Mouse (Mus musculus) lung, postnatal 36 days (tissue): ENCODE data around the gene 5730596B20Rik.

Experiments
- DNase-seq: peaks from one replicate; pipeline ENCODE4 v3.0.0; 2022; ENCODE audit warnings: mixed read lengths

The 5730596B20Rik gene

DNA sequence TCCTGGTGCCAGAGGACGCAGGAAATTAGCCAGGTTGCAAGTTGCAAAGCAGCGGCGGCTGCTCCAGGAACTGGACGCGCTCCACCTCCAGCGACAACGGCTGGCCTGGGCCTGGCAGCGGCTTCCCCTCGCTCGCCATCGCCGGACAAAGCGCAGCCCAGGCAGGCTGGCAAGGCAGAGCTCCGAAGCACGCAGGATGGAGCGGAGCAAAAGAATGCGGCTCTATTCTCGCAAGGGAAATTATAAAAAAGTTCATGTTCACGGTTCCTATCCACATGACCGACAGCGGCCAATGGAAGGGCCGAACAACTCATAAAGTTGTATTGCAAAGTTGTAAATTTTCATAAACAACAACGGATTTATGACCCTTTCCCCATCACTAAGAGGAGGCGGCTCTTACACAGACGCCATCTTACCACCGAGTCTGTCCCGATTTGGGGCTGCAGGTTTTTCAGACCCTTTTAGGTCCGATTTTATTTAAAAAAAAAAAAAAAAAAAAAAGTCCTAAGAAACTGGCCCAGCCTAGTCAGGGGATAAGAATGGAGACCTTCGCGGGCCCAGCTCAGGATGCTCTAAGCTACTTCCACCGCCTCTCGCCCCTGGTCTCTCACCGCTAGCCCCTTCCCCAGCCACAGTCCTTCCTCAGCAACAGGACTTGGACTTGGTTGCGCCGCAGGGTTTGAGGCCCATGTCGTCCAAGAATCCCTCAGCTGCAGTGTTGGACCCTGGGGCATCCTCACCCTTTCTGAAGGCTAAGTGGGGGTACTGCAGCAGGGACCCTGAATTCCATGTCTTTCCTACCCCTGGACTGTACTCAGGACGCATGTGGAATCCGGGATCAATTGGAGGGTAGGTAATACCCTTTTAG lies 36.1 kb downstream of the 5730596B20Rik start, which contains the start of the genes Hoxa3 and Gm28308:
TSS of gene Hoxa3 (minus strand) at position 218 of the 868 bp plus-strand sequence.
TSS of gene Gm28308 (minus strand) at position 221 of the 868 bp plus-strand sequence.
- DNase-seq, result peak; percentile 33

DNA sequence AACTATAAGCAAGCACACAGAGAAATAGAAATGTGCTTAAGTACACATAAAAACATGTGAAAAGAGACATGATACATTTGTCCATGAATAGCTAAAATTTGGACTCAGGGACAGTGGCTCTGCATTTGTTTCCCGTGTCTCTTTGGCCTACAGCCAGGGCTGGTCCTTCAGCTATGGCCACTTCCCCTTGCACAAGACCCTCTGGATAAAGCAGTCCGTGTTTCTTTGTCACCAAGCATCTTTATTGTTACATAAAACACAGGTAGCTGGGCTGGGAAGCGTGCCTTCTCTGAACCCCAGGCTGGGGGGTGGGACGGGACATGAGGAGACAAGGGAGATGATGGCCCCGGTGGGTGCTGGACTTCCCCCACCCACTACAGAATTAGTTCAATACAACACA lies 37.0 kb downstream of the 5730596B20Rik start:
- no peak for DNase-seq

DNA sequence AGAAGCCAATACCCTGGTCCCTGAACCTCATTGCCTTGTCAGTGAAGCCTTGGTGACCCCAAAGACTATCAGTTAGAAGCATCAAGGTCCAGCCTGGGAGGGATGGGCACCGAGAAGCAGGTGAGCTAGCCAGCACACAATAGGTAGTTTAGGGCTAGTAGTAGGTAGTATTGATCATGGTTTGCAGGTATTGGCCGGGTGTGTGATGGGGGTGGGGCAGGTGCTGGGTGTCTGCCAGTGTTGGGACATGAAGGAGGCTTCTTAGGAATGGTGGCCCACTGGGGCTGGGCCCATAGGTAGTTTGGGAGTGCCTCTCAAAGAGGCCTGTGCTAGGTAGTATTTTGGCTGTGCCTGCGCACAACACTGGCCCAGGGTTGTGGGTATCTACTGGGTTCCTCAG lies 37.8 kb downstream of the 5730596B20Rik start:
- DNase-seq, result no peak

DNA sequence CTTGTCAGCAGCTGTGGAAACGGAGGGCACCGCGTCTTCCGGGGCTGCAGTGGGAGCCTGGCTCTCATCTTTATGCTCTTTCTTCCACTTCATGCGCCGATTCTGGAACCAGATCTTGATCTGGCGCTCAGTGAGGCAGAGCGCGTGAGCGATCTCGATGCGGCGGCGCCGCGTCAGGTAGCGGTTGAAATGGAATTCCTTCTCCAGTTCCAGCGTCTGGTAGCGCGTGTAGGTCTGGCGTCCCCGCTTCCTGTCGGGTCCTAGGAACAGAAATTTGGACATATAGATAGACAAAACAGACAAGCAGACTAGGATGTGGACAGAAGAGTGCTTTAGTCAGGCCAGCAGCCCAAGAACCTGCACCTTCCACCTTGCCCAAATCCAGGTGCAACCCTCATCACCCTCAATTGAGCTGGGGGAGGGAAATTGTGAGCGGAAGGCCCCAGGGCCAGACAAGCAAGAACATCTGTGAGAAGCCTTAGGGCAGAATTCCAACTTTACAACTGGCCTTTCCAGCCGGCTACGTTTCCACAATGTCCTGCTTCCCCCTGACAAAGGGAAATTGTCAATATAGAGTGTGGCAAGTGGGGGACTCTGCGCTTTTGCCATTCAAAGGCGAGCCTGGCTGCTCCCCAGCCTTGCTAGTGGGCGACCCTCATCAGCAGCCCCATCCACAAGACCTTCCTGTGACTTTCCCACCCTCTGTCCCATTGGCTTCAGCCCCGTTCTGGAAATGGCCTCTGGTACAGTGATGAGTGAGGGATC lies 38.7 kb downstream of the 5730596B20Rik start:
- DNase-seq, result no peak

DNA sequence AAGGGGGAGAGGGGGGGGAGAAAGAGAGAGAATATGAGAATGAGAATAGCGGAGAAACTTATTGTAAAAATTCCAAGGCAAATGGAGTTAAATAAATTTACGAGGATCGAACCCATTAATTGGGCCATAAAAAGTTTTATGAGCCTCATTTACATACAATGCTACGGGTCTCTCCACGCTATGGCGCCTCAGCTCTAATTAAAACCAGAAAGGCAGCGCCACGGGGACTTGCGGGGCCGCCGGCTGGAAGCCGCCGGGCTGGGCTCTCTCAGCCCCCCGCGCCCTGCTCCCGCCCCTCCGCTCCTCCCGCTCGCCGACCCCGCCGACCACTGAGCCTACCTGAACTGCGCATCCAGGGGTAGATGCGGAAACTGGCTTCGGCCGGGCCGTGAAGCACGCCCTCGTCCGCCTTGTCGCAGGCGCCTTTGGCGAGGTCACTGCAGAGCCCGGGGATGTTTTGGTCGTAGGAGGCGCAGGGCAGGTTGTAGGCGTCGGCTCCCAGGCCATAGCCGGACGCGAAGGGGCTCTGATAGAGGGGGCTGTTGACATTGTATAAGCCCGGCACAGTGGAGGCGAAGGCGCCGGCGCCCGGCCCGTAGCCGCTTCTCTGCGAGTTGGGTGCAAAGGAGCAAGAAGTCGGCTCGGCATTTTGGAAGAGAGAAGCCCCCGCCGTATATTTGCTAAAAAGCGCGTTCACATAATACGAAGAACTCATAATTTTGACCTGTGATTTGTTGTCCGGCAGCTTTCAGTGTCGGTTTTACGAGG lies 39.6 kb downstream of the 5730596B20Rik start:
- no peak for DNase-seq

DNA sequence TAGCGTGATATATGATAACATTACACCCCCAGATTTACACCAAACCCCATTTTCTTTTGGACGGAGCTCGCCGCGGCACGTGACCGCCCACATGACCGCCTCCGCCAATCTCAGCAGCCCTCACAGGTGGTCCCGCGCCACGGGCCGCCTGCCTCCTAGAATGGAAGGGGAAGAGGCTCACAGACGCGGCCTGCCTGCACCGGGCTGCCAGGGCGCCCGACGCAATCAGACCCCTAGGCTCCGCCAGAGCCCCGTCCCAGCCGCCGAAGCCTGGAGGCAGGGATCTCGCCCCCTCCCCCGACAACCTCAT lies 40.1 kb downstream of the 5730596B20Rik start:
- DNase-seq, result peak; percentile 53

DNA sequence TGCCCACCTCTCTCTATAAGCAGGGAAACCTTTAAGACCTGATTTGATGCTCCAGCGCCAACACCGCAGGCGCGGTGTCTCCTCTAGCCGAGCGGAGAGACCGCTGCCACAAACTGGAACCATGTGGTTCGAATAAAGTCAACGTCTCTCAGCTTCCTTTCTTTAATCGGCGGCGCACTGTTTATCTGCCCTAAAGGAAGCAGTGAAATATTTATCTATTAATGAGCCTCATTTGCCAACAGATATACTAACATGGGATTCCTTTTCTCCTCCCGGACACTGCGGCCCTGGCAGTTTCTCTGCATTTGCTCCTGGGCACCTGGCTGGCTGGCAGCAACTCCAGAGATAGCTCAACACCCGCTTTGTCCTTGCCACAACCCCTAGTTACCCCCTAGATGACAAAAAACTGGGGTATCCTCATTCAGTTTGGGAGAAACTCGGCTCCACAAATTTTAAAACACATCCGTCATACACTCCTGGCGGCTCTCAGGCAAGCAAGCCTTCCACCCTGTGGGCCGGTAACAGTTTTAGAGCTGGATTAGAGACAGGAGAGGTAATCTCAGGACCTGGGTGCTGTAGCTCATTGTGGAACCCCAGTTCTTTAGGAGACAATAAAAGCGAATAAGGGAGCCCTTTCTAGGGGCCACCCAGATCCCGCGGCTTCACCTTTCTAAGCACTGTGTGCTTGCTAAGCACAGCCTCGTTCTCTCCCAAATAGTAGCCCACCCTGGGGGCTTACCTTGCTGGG lies 40.8 kb downstream of the 5730596B20Rik start:
- no peak for DNase-seq

DNA sequence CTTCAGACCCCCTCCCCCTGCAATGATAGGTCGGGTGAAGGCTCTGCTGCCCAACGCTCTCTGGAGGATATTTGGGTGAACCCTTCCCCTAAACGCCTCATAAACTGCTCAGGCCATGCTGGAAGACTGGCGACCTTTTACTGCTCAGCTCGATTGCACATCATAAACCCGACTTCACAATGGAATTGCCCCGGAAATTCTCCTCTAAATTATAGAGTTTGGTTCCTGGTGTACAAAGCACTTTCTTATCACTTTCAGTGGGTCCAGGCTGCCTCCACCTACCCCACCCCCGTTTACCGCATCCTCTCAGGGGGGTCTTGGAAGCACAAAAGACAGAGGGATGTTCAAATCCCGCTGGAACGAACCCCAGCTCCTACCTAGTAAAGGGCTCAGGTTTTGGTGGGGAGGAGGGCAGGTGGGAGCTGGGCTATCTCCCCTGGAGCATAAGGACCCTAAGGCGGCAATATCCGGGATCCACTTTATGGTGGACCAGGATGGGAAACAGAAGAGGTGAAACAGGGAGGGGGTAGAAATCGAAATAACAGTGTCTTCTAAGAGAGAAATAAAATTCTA lies 41.4 kb downstream of the 5730596B20Rik start:
- DNase-seq, result no peak

DNA sequence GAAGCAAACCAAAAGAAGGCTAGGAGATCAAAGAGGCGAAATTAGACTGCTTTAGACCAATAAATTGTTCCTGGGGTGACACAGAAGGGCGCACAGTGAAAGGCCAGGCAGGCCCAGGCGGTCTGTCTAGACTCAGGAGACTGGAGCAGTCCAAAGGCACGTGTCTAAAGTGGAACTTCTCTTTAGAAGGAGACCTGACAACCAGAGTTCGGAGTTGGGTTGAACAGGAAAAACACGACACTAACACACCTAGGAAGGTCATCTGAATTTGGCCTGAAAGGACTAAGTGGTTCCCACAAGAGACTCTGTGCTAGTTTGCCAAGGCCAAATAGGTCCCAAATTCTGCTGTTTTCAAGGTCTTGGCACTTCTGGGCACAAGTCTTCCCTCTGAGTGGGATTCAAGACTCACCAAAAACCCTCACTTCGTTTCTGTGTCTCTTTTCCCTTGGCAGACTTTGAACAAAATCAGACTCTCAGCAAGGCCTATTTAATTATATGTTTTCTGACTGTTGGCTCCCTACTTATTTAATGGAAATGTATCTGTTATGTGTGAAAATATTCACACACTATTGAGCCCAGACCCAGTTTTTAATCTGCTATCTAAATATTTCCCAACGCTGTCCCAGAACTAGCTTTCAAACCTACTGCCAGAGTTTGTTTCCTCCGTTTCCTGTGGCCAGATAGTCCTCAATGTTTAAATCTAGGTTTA lies 42.1 kb downstream of the 5730596B20Rik start:
- DNase-seq, result no peak

DNA sequence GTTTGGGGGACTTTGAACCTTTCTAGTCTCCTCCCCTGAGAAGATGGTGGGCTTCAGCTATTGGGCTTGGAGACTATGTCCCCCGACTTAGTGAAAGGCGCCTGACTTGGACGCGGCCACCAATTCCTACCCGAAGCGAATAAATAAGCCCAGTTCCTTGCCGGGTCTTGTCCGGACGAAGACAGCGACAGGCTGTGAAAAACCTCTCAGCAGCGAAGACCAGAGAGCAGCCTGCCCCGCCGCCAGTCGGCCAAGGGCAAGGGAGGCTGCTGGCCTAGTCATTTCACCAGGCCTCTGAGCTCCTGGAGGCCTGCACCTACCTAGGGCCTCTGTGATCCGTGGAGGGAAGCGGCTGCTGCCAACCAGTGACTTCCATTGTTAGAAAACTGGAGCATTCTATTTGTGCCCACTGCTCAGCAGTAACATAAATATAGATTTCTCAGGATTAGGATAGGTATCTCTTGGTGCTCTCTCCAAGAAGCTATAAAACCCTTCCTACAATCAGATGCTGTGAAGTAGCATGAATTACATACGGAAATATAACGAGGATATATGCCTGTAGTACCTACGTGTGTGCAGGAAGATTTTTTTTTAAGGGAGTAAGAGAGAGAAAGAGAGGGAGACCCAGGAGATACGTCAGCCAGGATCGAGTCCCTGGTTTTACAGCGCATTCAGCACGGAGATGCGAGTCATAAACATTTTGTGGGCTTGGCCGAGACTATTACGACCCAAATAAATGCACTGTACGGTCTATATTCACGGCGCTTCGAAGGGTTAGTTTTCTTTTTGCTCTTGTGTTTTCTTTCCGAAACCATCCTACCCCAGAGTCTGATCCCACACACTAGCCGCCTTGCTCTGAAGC lies 42.9 kb downstream of the 5730596B20Rik start:
- no peak for DNase-seq

DNA sequence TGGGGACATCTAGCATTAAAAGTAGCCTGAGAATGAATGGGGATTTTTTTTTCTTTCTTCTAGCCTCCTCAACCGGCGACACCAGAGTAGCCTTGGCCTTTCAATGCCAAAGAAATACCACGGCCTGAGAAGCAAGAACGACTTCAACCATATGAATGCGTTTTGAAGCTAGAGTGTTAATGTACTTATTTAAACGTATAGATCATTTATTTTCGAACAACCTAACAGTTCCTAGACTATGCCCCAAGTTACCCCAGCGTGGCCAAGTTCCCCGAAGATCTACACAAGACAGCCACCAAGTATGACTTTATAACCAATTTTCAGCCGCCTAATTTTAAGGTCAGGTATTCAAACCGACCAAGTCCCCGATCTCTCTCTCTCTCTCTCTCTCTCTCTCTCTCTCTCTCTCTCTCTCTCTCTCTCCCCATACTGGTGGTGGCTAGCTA lies 43.6 kb downstream of the 5730596B20Rik start:
- no peak for DNase-seq

DNA sequence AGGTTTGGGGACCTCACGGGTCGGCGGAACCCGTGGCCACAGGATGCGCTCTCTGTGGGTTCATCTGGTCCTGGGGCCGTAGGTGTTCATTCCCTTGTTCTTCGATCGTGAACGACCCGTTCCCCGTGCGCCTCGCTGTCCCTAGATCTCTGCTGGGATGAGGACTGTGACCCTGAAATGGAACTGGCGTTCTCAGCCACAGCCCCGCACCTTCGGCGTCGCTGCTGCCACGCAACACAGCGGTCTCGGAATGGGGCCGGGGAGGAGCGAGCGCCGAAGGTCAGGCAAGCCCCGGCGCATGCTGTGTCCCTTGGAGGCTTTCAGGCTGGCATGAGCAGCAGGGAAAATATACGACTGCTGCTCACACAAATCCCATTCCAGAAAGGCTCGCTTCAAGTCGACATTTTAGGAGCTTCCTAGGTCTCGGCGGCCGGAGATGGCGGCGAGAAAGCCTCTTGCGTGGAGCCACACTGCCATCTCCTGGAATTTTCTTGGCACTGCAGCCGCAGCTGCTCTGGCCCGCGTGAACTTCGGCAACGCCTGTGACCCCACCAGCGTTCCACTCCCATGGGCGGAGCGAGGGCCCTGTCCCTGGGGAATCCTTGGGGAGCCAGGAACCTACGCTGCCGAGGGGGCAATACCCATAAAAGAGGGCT lies 44.2 kb downstream of the 5730596B20Rik start, which contains the start of gene Hoxa7:
TSS of gene Hoxa7 (minus strand) at position 518 of the 656 bp plus-strand sequence.
- DNase-seq, result peak; percentile 87

DNA sequence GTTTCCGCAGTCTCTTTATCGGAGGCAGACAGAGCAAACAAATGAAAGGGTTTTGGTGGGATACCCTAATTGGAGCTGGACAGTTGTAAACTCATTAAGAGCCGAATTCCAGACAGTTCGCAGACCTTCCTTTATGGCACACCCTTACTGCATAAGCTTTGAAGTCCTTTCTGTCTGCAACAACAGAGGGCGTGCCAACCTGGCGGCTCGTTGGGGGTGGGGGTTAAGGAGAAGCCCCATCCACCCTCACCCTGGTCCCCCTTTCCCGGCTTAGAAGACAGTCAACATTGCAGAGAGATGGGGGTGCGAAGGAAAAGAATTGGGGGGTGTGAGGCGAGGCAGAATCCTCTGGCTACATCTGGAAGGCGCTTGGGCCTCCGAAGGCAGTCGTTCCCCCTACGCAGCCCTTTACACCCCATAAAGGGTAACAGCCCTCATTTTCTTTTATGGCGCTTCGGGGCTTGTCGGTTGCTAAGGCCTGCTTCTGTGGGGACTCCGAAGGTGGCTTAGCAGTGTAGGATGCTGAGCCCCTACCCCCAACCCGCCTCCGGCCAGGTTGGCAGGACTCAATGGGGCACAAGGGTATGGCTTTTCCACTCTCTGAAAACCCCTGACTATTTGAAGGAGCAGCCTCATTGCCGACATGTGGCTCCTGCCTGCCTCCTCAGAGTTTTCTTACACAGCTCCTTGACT lies 44.8 kb downstream of the 5730596B20Rik start:
- DNase-seq, result no peak

DNA sequence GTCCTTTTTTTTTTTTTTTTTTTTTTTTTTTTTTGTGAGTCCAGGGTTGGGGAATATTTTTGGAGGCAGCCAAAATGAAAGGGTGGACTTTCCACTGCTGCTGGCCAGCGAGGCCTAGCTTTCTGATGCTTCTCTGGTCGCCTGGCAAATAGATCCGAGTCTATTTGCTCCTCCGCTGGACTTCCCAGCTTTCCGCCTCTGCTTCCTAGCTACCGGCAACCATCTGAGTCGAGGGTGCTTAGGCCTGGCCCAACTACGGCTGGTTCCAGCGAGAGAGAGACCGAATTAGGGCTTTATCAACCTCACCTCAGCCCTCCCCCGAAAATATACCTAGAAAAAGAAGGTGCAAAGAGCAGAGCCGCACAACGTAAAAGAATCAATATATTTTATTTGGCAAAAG lies 45.4 kb downstream of the 5730596B20Rik start:
- DNase-seq, result no peak

DNA sequence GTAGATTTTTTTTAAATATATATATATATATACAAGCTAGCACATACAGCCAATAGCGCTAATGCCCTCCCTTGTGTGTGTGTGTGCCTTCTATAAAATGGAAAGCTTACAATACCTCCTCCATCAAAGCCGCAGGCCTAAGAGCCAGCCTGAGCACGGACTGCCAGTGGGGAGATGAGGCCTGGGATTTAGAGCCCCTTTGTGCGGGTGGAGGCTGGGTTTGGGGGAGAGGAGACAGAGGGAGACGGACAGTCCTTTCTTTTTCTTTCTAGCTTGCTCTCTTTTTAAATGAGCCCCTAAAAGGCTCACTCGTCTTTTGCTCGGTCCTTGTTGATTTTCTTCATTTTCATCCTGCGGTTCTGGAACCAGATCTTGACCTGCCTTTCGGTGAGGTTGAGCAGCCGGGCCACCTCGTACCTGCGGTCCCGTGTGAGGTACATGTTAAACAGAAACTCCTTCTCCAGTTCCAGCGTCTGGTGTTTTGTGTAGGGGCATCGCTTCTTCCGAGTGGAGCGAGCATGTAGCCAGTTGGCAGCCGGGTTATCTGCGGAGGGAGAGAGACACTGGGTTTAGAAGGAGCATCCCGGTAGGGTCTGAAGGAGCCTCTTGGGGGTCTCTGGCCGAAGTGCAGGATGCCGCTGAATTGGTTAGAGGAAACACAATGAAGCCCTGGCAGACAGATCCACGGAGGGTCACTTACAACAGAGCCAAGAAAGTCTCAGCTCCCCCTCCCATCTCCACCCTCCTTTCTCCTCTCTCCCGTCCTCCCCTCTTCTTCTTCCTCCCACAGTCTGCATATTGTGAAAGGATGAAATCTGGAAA lies 46.9 kb downstream of the 5730596B20Rik start:
- DNase-seq, result no peak

DNA sequence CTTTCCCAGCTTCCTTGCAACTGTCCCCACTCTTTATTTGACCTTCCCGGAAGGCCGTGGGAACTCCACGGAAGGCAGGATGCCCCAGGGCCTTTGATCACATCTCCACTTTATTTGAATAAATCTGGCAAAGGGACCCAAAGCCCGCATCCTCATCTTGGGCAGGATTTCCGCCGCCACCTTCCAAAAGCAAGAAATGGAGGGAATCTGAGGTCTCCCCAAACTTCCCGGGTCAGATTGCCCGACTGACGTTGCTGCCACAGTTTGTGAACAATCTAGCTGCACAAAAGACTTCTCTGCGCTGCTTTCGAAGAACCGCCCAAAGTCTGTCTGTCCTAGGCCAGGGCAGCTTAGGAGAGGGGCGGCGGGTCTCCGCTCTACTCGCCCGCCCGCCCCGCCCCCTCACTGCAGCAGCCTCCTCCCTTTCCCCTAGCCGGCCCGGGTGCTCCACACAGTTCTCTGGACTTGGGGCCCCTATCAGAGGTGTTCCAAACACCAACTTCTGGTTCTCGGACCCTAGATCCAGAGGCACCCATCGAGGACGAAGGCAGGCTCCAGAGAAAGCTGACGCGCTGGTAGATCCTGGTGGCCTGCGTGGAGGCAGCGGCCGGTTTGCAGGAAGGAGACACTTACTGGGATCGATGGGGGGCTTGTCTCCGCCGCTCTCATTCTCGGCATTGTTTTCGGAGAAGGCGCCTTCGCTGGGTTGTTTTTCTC lies 47.8 kb downstream of the 5730596B20Rik start:
- no peak for DNase-seq
